Mouse (Mus musculus): Measurements from ENCODE around the gene Spata32. TPM values are rescaled to one million over a fixed set of nuclear protein-coding genes. Genes with fewer than 3 reads are reported as not detected.

Gene Spata32
- polyA plus RNA-seq, 1 experiment from 2014 or later: not detected

GRCm38 (mm10) chr11:103253605-103254004 is 35.4 kb upstream of the Spata32 start:
- Histone ChIP-seq H3K9ac (no peak overlapping the region), H3K27me3 (ENCODE audit: insufficient read depth, low read length) (no peaks in the 10 kb centered on the region), H3K9me3 (ENCODE audit: low read depth, low read length) (no peaks in the 10 kb centered on the region), H3K27ac (ENCODE audit: low read depth) (no peak overlapping the region), H3K4me2 (no peak overlapping the region), H3K36me3 (ENCODE audit: insufficient read depth) (no peaks in the 10 kb centered on the region), H3K4me1 (ENCODE audit: insufficient read depth) (no peaks in the 10 kb centered on the region), H3K4me3 (ENCODE audit: low read depth, low read length) (no peak overlapping the region)
- ATAC-seq (ENCODE audit: insufficient read depth) (no peak; the same call in 1 of the 2 replicates), DNase-seq (no peak)
- no peak for TF ChIP-seq CTCF (IDR thresholded peaks at IDR 0.05; ENCODE audit: low read depth)
- 82% methylated on average over 5 of the region's 5 CpGs for WGBS

DNA sequence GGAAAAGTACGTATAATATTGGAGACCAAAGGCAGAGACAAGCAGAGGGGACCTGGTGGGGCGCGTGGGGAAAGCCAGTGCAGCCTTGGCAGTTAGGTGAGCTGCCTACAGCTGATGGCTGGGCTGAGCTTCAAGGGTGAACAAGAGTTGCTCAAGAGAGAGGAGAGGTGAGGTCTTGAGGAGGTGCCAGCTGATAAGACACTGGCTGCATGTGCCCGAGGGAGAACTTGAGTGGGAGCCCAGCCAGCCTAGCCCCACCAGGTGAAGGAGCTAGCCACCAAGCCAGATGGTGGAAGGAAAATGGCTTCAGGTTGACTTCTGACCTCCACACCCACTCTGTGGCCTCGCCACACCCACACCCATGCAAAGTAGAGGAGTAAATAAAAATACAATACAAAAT is 34.1 kb upstream of the Spata32 start:
- Histone ChIP-seq H3K27me3 (ENCODE audit: insufficient read depth, low read length) (no peaks in the 10 kb centered on the region), H3K4me1 (ENCODE audit: insufficient read depth) (peaks cover 6% of the 10 kb centered on the region), H3K4me2 (no peak overlapping the region), H3K9ac (no peak overlapping the region), H3K9me3 (ENCODE audit: low read depth, low read length) (no peaks in the 10 kb centered on the region), H3K36me3 (ENCODE audit: insufficient read depth) (no peaks in the 10 kb centered on the region), H3K4me3 (ENCODE audit: low read depth, low read length) (no peak overlapping the region), H3K27ac (ENCODE audit: low read depth) (no peak overlapping the region)
- TF ChIP-seq CTCF (IDR thresholded peaks at IDR 0.05; ENCODE audit: low read depth): no peak
- no peak for ATAC-seq (ENCODE audit: insufficient read depth)
- DNase-seq: no peak
- WGBS: 67% methylated on average over 5 of the region's 5 CpGs

DNA sequence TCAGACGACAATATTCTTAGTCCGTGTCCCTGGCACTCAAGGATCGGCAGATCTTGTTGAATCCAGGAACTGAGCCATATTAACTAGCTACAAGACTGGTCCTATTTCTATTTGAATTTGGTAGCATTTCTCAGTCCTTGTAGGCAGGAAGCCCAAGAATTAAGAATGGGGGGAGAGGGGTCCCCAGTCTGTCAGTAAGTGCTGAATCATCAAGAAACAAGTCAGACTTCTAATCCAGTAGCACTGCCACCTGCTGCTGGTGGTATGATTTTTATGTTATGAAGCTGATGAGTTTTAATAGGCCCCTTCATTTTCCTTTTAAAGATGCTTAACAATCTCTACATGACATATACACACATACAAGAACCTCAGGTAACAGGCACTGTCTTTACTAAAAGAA is 32.1 kb upstream of the Spata32 start:
- Histone ChIP-seq H3K4me3 (ENCODE audit: low read depth, low read length) (no peak overlapping the region), H3K9ac (no peak overlapping the region), H3K4me2 (no peak overlapping the region), H3K9me3 (ENCODE audit: low read depth, low read length) (no peaks in the 10 kb centered on the region), H3K27ac (ENCODE audit: low read depth) (no peak overlapping the region), H3K36me3 (ENCODE audit: insufficient read depth) (no peaks in the 10 kb centered on the region), H3K27me3 (ENCODE audit: insufficient read depth, low read length) (no peaks in the 10 kb centered on the region), H3K4me1 (ENCODE audit: insufficient read depth) (peaks cover 21% of the 10 kb centered on the region)
- DNase-seq (no peak), ATAC-seq (ENCODE audit: insufficient read depth) (no peak)
- no peak for TF ChIP-seq CTCF (IDR thresholded peaks at IDR 0.05; ENCODE audit: low read depth)
- 89% methylated on average over 3 of the region's 3 CpGs for WGBS

GRCm38 (mm10) chr11:103249509-103249908 is 31.3 kb upstream of the Spata32 start:
- H3K27ac ChIP-seq (ENCODE audit: low read depth): 0 out of 2 replicates have a peak overlapping the region, but pooled peaks have one; percentile 22
- ATAC-seq (ENCODE audit: insufficient read depth) (no peak), DNase-seq (no peak)
- no peaks in the 10 kb centered on the region for H3K36me3 ChIP-seq (ENCODE audit: insufficient read depth)
- H3K4me3 ChIP-seq (ENCODE audit: low read depth, low read length): no peak overlapping the region
- 70% methylated on average over 6 of the region's 6 CpGs for WGBS
- H3K9me3 ChIP-seq (ENCODE audit: low read depth, low read length): no peaks in the 10 kb centered on the region
- H3K4me1 ChIP-seq (ENCODE audit: insufficient read depth): peaks cover 25% of the 10 kb centered on the region
- no peaks in the 10 kb centered on the region for H3K27me3 ChIP-seq (ENCODE audit: insufficient read depth, low read length)
- H3K4me2 ChIP-seq: no peak overlapping the region
- TF ChIP-seq CTCF (IDR thresholded peaks at IDR 0.05; ENCODE audit: low read depth): no peak
- H3K9ac ChIP-seq: no peak overlapping the region; the same call in 1 of the 2 replicates

DNA sequence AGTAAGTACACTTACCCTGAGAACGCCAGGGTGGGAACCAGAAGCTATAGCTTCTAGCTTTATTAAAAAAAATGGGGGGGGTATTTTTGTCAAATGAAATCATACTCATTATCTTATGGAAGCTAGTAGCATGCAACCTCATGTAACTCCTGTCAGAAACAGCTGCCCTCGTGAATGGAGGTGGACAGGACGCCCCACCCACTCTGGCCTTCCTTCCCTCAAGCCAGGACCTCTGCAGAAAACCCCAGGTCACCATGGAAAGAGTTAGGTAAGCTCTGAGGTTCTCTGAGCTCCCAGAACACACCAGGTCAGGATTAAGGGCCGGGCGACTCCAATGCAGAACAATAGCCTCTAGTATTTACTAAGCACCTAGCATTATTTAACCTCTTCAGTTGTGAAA is 30.6 kb upstream of the Spata32 start:
- H3K27ac ChIP-seq (ENCODE audit: low read depth): no peak overlapping the region
- no peak for TF ChIP-seq CTCF (IDR thresholded peaks at IDR 0.05; ENCODE audit: low read depth)
- H3K4me1 ChIP-seq (ENCODE audit: insufficient read depth): peaks cover 25% of the 10 kb centered on the region
- H3K9ac ChIP-seq: no peak overlapping the region
- no peaks in the 10 kb centered on the region for H3K36me3 ChIP-seq (ENCODE audit: insufficient read depth)
- H3K27me3 ChIP-seq (ENCODE audit: insufficient read depth, low read length): no peaks in the 10 kb centered on the region
- DNase-seq: no peak
- WGBS: 62% methylated on average over 5 of the region's 5 CpGs
- no peak overlapping the region for H3K4me3 ChIP-seq (ENCODE audit: low read depth, low read length)
- H3K4me2 ChIP-seq: no peak overlapping the region
- H3K9me3 ChIP-seq (ENCODE audit: low read depth, low read length): no peaks in the 10 kb centered on the region
- ATAC-seq (ENCODE audit: insufficient read depth): no peak

DNA sequence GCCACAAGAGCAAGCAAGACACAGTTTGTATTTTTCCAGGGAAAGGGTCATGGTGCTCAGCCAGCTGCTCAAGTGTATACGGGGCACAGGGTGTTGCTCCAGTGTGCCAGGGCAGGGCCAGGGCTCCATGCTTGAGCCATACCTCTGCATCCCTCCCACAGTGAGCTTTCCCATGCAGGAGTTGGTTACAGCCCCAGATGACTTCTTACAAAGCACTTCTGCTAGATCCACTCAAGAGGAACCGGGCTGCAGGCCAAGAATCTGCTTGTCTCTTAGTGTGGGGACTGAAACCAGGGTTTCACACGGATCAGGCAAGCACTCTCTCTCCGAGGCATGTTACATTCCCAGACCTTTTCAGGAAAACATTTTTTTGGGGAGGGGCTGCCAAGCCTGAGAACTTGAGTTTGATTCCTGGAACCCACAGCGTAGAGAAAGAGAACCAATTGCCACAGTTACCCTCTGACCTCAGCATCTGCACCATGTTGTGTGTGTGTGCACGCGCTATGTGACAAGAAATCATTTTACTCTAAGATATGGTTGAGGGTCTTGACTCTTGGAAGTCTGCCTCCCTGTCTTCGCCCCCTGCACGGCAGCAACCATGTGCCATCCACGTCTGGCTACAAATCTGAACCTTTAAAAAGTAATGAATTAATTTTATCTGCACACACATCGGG is 29.4 kb upstream of the Spata32 start:
- Histone ChIP-seq H3K9me3 (ENCODE audit: low read depth, low read length) (no peaks in the 10 kb centered on the region), H3K4me3 (ENCODE audit: low read depth, low read length) (no peak overlapping the region), H3K4me2 (peak overlapping the region; percentile 18; the same call in 1 of the 2 replicates), H3K27ac (ENCODE audit: low read depth) (peak overlapping the region; percentile 81), H3K4me1 (ENCODE audit: insufficient read depth) (peaks cover 25% of the 10 kb centered on the region), H3K9ac (no peak overlapping the region), H3K36me3 (ENCODE audit: insufficient read depth) (no peaks in the 10 kb centered on the region), H3K27me3 (ENCODE audit: insufficient read depth, low read length) (no peaks in the 10 kb centered on the region)
- WGBS: 39% methylated on average over 11 of the region's 11 CpGs
- ATAC-seq (ENCODE audit: insufficient read depth): peak; percentile 71
- peak; percentile 97 for DNase-seq
- no peak for TF ChIP-seq CTCF (IDR thresholded peaks at IDR 0.05; ENCODE audit: low read depth)

GRCm38 (mm10) chr11:103246731-103247290 is 28.6 kb upstream of the Spata32 start:
- Histone ChIP-seq H3K27me3 (ENCODE audit: insufficient read depth, low read length) (no peaks in the 10 kb centered on the region), H3K27ac (ENCODE audit: low read depth) (peak overlapping the region; percentile 82), H3K36me3 (ENCODE audit: insufficient read depth) (0 out of 2 replicates have a peak, but pooled peaks cover 2% of the 10 kb centered on the region), H3K4me1 (ENCODE audit: insufficient read depth) (peaks cover 25% of the 10 kb centered on the region), H3K9ac (no peak overlapping the region), H3K9me3 (ENCODE audit: low read depth, low read length) (no peaks in the 10 kb centered on the region), H3K4me2 (no peak overlapping the region; the same call in 1 of the 2 replicates), H3K4me3 (ENCODE audit: low read depth, low read length) (no peak overlapping the region)
- WGBS: 39% methylated on average over 4 of the region's 4 CpGs
- ATAC-seq (ENCODE audit: insufficient read depth) (peak; percentile 9; the same call in 1 of the 2 replicates), DNase-seq (no peak)
- TF ChIP-seq CTCF (IDR thresholded peaks at IDR 0.05; ENCODE audit: low read depth): no peak
